Mouse (Mus musculus): Measurements from ENCODE around the gene Gm20425. TPM values are rescaled to one million over a fixed set of nuclear protein-coding genes. Genes with fewer than 3 reads are reported as not detected.
A peak's percentile ranks its signal among the peaks of the same experiment; 100 is the strongest.

Gm20425 gene
- polyA plus RNA-seq, 1 experiment from 2014 or later, result not detected

DNA sequence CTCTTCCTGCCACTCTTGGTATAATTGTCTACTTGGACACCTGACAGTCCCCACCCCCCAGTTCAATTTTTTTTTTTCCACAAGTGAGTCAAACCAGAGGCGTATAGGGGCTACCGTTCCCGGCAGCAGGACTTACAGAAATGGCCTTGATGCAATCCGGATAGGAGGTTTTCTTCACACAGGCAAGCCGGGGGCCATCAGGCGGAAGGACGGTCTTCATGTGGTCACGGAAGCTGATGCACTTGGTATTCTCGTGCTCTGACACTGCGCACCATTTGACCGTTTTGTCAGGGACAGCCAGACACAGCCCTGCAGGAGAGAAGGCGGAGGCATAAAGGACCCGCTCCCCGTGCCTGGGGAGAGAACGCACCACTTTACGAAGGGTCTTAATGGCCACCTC is 2.3 kb downstream of the Gm20425 start:
- H3K9me3 ChIP-seq (ENCODE audit: control insufficient read depth, low read length), result no peaks in the 10 kb centered on the region
- no peaks in the 10 kb centered on the region for H3K27me3 ChIP-seq (replicated peaks; ENCODE audit: control insufficient read depth, insufficient read depth, low read length)
- no peak overlapping the region for H3K27ac ChIP-seq (ENCODE audit: low read length)
- ATAC-seq, result no peak
- WGBS, result 93% methylated on average over 16 of the region's 16 CpGs
- H3K4me1 ChIP-seq (replicated peaks; ENCODE audit: control insufficient read depth, insufficient read depth, low read length), result peaks cover 9% of the 10 kb centered on the region; the same call in 1 of the 2 replicates
- H3K36me3 ChIP-seq (ENCODE audit: control insufficient read depth, insufficient read depth), result no peaks in the 10 kb centered on the region
- no peak overlapping the region for H3K4me3 ChIP-seq (replicated peaks; ENCODE audit: low read length)
- no peak overlapping the region for H3K9ac ChIP-seq (replicated peaks; ENCODE audit: low read depth, low read length)
- H3K4me2 ChIP-seq (ENCODE audit: low read length), result no peak overlapping the region

DNA sequence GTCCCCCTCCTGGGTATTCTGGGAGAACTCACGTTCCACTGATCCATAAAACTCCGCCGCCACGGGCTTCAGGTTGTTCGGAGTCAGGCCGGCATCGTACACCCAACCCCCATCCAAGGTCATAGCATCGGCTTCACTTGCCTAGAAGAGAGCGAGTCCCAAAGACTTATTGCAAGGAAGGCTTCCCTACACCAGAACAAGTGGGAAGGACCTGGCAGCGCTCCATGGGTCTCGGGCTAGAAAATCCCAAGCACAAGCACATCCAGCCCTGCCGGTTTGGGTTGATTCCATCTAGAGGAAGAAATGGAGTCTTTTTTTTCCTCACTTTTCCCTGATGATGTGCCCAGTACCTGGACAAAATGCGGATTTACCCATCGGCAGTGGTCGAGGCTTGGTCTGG is 3.3 kb downstream of the Gm20425 start:
- H3K9ac ChIP-seq (replicated peaks; ENCODE audit: low read depth, low read length), result no peak overlapping the region
- H3K4me1 ChIP-seq (replicated peaks; ENCODE audit: control insufficient read depth, insufficient read depth, low read length), result peaks cover 9% of the 10 kb centered on the region; the same call in 1 of the 2 replicates
- 94% methylated on average over 15 of the region's 15 CpGs for WGBS
- no peak overlapping the region for H3K4me3 ChIP-seq (replicated peaks; ENCODE audit: low read length)
- no peak overlapping the region for H3K27ac ChIP-seq (ENCODE audit: low read length)
- H3K27me3 ChIP-seq (replicated peaks; ENCODE audit: control insufficient read depth, insufficient read depth, low read length), result no peaks in the 10 kb centered on the region
- no peak for ATAC-seq
- H3K36me3 ChIP-seq (ENCODE audit: control insufficient read depth, insufficient read depth), result no peaks in the 10 kb centered on the region
- H3K9me3 ChIP-seq (ENCODE audit: control insufficient read depth, low read length), result no peaks in the 10 kb centered on the region
- H3K4me2 ChIP-seq (ENCODE audit: low read length), result no peak overlapping the region

- 65% methylated on average over 3 of the region's 3 CpGs for WGBS
- Histone ChIP-seq H3K9me3 (ENCODE audit: control insufficient read depth, low read length) (no peaks in the 10 kb centered on the region), H3K27ac (ENCODE audit: low read length) (no peak overlapping the region), H3K4me3 (replicated peaks; ENCODE audit: low read length) (no peak overlapping the region), H3K9ac (replicated peaks; ENCODE audit: low read depth, low read length) (no peak overlapping the region), H3K27me3 (replicated peaks; ENCODE audit: control insufficient read depth, insufficient read depth, low read length) (no peaks in the 10 kb centered on the region), H3K4me1 (replicated peaks; ENCODE audit: control insufficient read depth, insufficient read depth, low read length) (peaks cover 6% of the 10 kb centered on the region; the same call in 1 of the 2 replicates), H3K4me2 (ENCODE audit: low read length) (no peak overlapping the region), H3K36me3 (ENCODE audit: control insufficient read depth, insufficient read depth) (no peaks in the 10 kb centered on the region)
- no peak for ATAC-seq
These were observed 4.6 kb downstream of the Gm20425 start for GRCm38 (mm10) chr9:103225464-103225863.

DNA sequence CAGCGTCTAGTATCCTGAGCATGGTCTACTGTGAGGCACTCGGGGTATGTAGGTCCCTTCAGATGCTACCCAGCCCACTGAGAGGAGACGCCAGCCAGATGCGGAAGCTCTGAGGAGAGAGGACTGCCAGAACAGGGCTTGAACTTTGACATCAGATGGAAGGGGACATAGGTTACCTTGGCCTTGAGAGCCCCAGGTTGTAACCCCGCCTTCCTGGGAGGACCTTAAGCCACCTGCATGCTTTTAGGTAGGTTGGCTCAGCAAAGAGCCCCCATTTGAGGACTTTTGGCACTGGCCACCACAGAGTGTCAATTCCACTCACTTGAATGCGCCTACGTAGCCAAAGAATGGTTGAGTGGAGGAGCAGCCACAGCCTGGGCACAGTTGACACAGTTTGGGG is 5.4 kb downstream of the Gm20425 start:
- Histone ChIP-seq H3K4me2 (ENCODE audit: low read length) (no peak overlapping the region), H3K4me1 (replicated peaks; ENCODE audit: control insufficient read depth, insufficient read depth, low read length) (no peaks in the 10 kb centered on the region), H3K27me3 (replicated peaks; ENCODE audit: control insufficient read depth, insufficient read depth, low read length) (no peaks in the 10 kb centered on the region), H3K9me3 (ENCODE audit: control insufficient read depth, low read length) (no peaks in the 10 kb centered on the region), H3K36me3 (ENCODE audit: control insufficient read depth, insufficient read depth) (no peaks in the 10 kb centered on the region), H3K4me3 (replicated peaks; ENCODE audit: low read length) (no peak overlapping the region), H3K9ac (replicated peaks; ENCODE audit: low read depth, low read length) (no peak overlapping the region), H3K27ac (ENCODE audit: low read length) (no peak overlapping the region)
- 91% methylated on average over 7 of the region's 7 CpGs for WGBS
- ATAC-seq, result no peak

- Histone ChIP-seq H3K9me3 (ENCODE audit: control insufficient read depth, low read length) (no peaks in the 10 kb centered on the region), H3K4me1 (replicated peaks; ENCODE audit: control insufficient read depth, insufficient read depth, low read length) (no peaks in the 10 kb centered on the region), H3K27ac (ENCODE audit: low read length) (no peak overlapping the region), H3K4me2 (ENCODE audit: low read length) (no peak overlapping the region), H3K4me3 (replicated peaks; ENCODE audit: low read length) (no peak overlapping the region), H3K27me3 (replicated peaks; ENCODE audit: control insufficient read depth, insufficient read depth, low read length) (no peaks in the 10 kb centered on the region), H3K36me3 (ENCODE audit: control insufficient read depth, insufficient read depth) (no peaks in the 10 kb centered on the region), H3K9ac (replicated peaks; ENCODE audit: low read depth, low read length) (no peak overlapping the region)
- ATAC-seq, result no peak
- WGBS, result 90% methylated on average over 6 of the region's 6 CpGs
These were observed 15.8 kb downstream of the Gm20425 start for GRCm38 (mm10) chr9:103214281-103214680.

DNA sequence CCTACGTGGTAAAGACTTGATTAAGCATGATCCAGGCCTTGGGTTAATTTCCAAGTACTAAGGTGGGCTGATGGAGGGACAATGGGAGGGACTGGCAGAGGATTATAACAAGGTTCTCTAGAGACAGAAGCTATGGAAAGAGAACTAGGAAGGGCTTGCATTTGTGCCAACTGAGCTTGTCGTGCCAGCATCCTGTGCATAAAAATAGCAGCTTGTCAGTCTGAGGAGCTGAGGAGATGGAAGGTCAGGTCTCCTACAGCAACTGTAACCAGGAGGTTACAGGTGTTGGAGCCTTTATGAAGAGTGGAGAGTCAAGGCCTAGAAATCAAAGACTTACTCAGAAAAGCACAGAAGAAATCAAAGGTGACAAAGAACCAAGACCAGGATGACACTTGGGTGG is 16.5 kb downstream of the Gm20425 start:
- H3K4me3 ChIP-seq (replicated peaks; ENCODE audit: low read length), result no peak overlapping the region
- H3K9ac ChIP-seq (replicated peaks; ENCODE audit: low read depth, low read length), result no peak overlapping the region
- no peak overlapping the region for H3K4me2 ChIP-seq (ENCODE audit: low read length)
- H3K36me3 ChIP-seq (ENCODE audit: control insufficient read depth, insufficient read depth), result no peaks in the 10 kb centered on the region
- 46% methylated on average over 2 of the region's 2 CpGs for WGBS
- no peaks in the 10 kb centered on the region for H3K9me3 ChIP-seq (ENCODE audit: control insufficient read depth, low read length)
- H3K4me1 ChIP-seq (replicated peaks; ENCODE audit: control insufficient read depth, insufficient read depth, low read length), result 0 out of 2 replicates have a peak, but pooled peaks cover 2% of the 10 kb centered on the region
- no peak for ATAC-seq
- no peaks in the 10 kb centered on the region for H3K27me3 ChIP-seq (replicated peaks; ENCODE audit: control insufficient read depth, insufficient read depth, low read length)
- H3K27ac ChIP-seq (ENCODE audit: low read length), result no peak overlapping the region

GRCm38 (mm10) chr9:103212654-103213420 is 17.3 kb downstream of the Gm20425 start:
- Histone ChIP-seq H3K36me3 (ENCODE audit: control insufficient read depth, insufficient read depth) (no peaks in the 10 kb centered on the region), H3K27me3 (replicated peaks; ENCODE audit: control insufficient read depth, insufficient read depth, low read length) (no peaks in the 10 kb centered on the region), H3K4me2 (ENCODE audit: low read length) (no peak overlapping the region), H3K4me1 (replicated peaks; ENCODE audit: control insufficient read depth, insufficient read depth, low read length) (0 out of 2 replicates have a peak, but pooled peaks cover 2% of the 10 kb centered on the region), H3K27ac (ENCODE audit: low read length) (no peak overlapping the region), H3K9ac (replicated peaks; ENCODE audit: low read depth, low read length) (no peak overlapping the region), H3K9me3 (ENCODE audit: control insufficient read depth, low read length) (no peaks in the 10 kb centered on the region), H3K4me3 (replicated peaks; ENCODE audit: low read length) (no peak overlapping the region)
- no peak for ATAC-seq
- WGBS, result 79% methylated on average over 28 of the region's 28 CpGs

- Histone ChIP-seq H3K27me3 (replicated peaks; ENCODE audit: control insufficient read depth, insufficient read depth, low read length) (no peaks in the 10 kb centered on the region), H3K4me3 (replicated peaks; ENCODE audit: low read length) (no peak overlapping the region), H3K36me3 (ENCODE audit: control insufficient read depth, insufficient read depth) (no peaks in the 10 kb centered on the region), H3K9me3 (ENCODE audit: control insufficient read depth, low read length) (no peaks in the 10 kb centered on the region), H3K27ac (ENCODE audit: low read length) (no peak overlapping the region), H3K4me2 (ENCODE audit: low read length) (no peak overlapping the region), H3K9ac (replicated peaks; ENCODE audit: low read depth, low read length) (no peak overlapping the region), H3K4me1 (replicated peaks; ENCODE audit: control insufficient read depth, insufficient read depth, low read length) (0 out of 2 replicates have a peak, but pooled peaks cover 2% of the 10 kb centered on the region)
- ATAC-seq, result no peak
- WGBS, result 42% methylated on average over 6 of the region's 6 CpGs
These were observed 21.2 kb downstream of the Gm20425 start for GRCm38 (mm10) chr9:103208802-103209423.

DNA sequence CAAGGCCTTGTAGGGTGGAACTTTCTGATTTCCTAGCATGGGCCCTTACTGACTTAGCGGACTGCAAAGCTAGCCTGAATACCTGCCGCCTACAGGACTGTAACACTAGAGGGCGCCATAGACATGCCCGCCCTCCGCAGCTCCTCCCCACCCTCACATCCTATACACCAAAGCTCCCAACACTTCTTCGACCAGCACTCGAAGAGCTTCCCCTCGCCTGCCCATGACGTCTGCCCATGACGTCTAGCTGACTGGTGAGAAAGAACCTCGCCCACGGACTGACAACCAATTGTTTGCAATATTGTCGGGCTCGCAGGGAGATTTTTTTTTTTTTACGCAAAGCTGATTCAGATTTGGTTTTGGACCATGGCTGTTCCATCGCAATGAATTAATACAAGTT is 22.3 kb downstream of the Gm20425 start:
- peak overlapping the region; percentile 54 for H3K4me2 ChIP-seq (ENCODE audit: low read length)
- no peaks in the 10 kb centered on the region for H3K9me3 ChIP-seq (ENCODE audit: control insufficient read depth, low read length)
- H3K4me3 ChIP-seq (replicated peaks; ENCODE audit: low read length), result peak overlapping the region; percentile 18
- H3K27me3 ChIP-seq (replicated peaks; ENCODE audit: control insufficient read depth, insufficient read depth, low read length), result no peaks in the 10 kb centered on the region
- WGBS, result 8% methylated on average over 16 of the region's 16 CpGs
- peak; percentile 88 for ATAC-seq
- H3K9ac ChIP-seq (replicated peaks; ENCODE audit: low read depth, low read length), result no peak overlapping the region
- no peak overlapping the region for H3K27ac ChIP-seq (ENCODE audit: low read length)
- H3K36me3 ChIP-seq (ENCODE audit: control insufficient read depth, insufficient read depth), result no peaks in the 10 kb centered on the region
- 0 out of 2 replicates have a peak, but pooled peaks cover 2% of the 10 kb centered on the region for H3K4me1 ChIP-seq (replicated peaks; ENCODE audit: control insufficient read depth, insufficient read depth, low read length)

Measured in forebrain, embryonic 16.5 days (tissue).